9 mouse cellular contexts compared by ENCODE assay signal in the genomic region with DNA sequence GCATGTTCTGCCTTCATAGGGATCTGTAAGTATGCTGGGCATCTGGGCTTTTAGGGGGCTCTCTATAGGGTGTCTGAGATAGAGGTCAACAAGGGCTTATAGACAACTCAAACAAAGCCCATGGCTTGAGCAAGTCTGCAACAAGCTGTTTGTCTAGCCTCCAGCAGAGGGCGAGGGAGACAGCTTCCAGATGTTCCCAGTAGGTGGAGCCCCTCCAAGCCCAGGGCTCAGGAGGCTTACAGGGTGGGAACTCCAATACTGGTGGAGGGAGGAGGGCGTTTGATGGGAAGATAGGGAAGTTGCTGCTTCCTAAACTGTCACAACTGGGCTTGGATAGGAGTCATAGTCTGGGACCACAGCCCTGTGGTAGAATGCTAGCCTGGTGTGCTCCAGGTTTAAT. TPM values are rescaled to one million over a fixed set of nuclear protein-coding genes. Genes with fewer than 3 reads are reported as not detected.
A peak's percentile ranks its signal among the peaks of the same experiment; 100 is the strongest.
DNase-seq lines count a peak whose midpoint lies in the region; ATAC-seq and TF ChIP-seq lines count a peak whose summit lies in the region.
"Had no signal": no experiment of that assay in that cellular context is flagged by ENCODE, and none has a peak within 500 bp of the region (broad histone marks: within the 10 kb centered on the region; RNA-seq: fewer than 3 reads in every experiment).

No protein-coding gene starts in this region.

- ATAC-seq in G1E (ENCODE audit: extremely low read depth, insufficient number of reproducible peaks, low FRiP score, poor library complexity, severe bottlenecking), result 0 out of 2 replicates have a peak, but pooled peaks have one; percentile 41
- peak; percentile 51; the same call in 1 of the 2 replicates for ATAC-seq in heart, embryonic 12.5 days (ENCODE audit: insufficient number of reproducible peaks, low FRiP score)
- ATAC-seq in kidney, embryonic 15.5 days (replicated peaks; ENCODE audit: low FRiP score), result peak; percentile 43
- peak; percentile 68 for ATAC-seq in lung, embryonic 16.5 days (ENCODE audit: low read depth)

- peak; percentile 29; the same call in 1 of the 2 replicates for TF ChIP-seq CTCF in G1E (IDR thresholded peaks at IDR 0.05; ENCODE audit: low read depth, low read length)

- DNase-seq in 3T3-L1 (ENCODE audit: low read depth, low spot score), result peak; percentile 80
- peak; percentile 65 for DNase-seq in G1E (ENCODE audit: low spot score)
- DNase-seq in embryo, embryonic 10.5 days (ENCODE audit: low spot score), result peak; percentile 86
- peak; percentile 57 for DNase-seq in ovary, postnatal 36 days (ENCODE audit: low spot score)
- DNase-seq in urinary bladder, postnatal 4 days (ENCODE audit: low spot score in 2 of 2), result peak; percentile 52 to 79

- H3K27ac ChIP-seq in heart, embryonic 12.5 days (ENCODE audit: poor library complexity, severe bottlenecking), result no peak overlapping the region
- H3K27ac ChIP-seq in kidney, embryonic 15.5 days, result no peak overlapping the region
- no peak overlapping the region for H3K27ac ChIP-seq in lung, embryonic 16.5 days (ENCODE audit: low read length)

- no peak overlapping the region for H3K9ac ChIP-seq in heart, embryonic 12.5 days
- H3K9ac ChIP-seq in kidney, embryonic 15.5 days, result no peak overlapping the region
- no peak overlapping the region for H3K9ac ChIP-seq in lung, embryonic 16.5 days (ENCODE audit: low read length)

- no peak overlapping the region for H3K4me3 ChIP-seq in G1E (ENCODE audit: low read depth, low read length)
- no peak overlapping the region for H3K4me3 ChIP-seq in heart, embryonic 12.5 days
- no peak overlapping the region for H3K4me3 ChIP-seq in kidney, embryonic 15.5 days (replicated peaks)
- H3K4me3 ChIP-seq in lung, embryonic 16.5 days (ENCODE audit: low read length), result no peak overlapping the region
- H3K4me3 ChIP-seq: erythroblast, embryonic 14.5 days had no signal

- no peak overlapping the region for H3K4me2 ChIP-seq in heart, embryonic 12.5 days
- H3K4me2 ChIP-seq in kidney, embryonic 15.5 days, result no peak overlapping the region
- no peak overlapping the region for H3K4me2 ChIP-seq in lung, embryonic 16.5 days (ENCODE audit: low read depth, low read length)

- H3K4me1 ChIP-seq in G1E (ENCODE audit: insufficient read depth, low read depth, low read length), result peaks cover 27% of the 10 kb centered on the region
- no peaks in the 10 kb centered on the region for H3K4me1 ChIP-seq in heart, embryonic 12.5 days (replicated peaks)
- peaks cover 2% of the 10 kb centered on the region; the same call in 1 of the 2 replicates for H3K4me1 ChIP-seq in kidney, embryonic 15.5 days
- H3K4me1 ChIP-seq in lung, embryonic 16.5 days (replicated peaks; ENCODE audit: control insufficient read depth, insufficient read depth, low read length), result no peaks in the 10 kb centered on the region

- no peaks in the 10 kb centered on the region for H3K27me3 ChIP-seq in G1E (ENCODE audit: insufficient read depth, low read length)
- H3K27me3 ChIP-seq in heart, embryonic 12.5 days (replicated peaks), result peaks cover 24% of the 10 kb centered on the region
- H3K27me3 ChIP-seq in kidney, embryonic 15.5 days, result peaks cover 19% of the 10 kb centered on the region
- H3K27me3 ChIP-seq in lung, embryonic 16.5 days (ENCODE audit: control insufficient read depth, insufficient read depth, low read depth, low read length), result peaks cover 6% of the 10 kb centered on the region

- 36% methylated on average over 2 of the region's 2 CpGs for WGBS in heart, embryonic 12.5 days
- 27% methylated on average over 2 of the region's 2 CpGs for WGBS in kidney, embryonic 15.5 days
- 17% methylated on average over 2 of the region's 2 CpGs for WGBS in lung, embryonic 16.5 days

- peaks cover 20% of the 10 kb centered on the region for H3K9me3 ChIP-seq in G1E (replicated peaks)
- H3K9me3 ChIP-seq in heart, embryonic 12.5 days (replicated peaks), result no peaks in the 10 kb centered on the region
- H3K9me3 ChIP-seq in kidney, embryonic 15.5 days (replicated peaks), result no peaks in the 10 kb centered on the region
- no peaks in the 10 kb centered on the region for H3K9me3 ChIP-seq in lung, embryonic 16.5 days (ENCODE audit: control insufficient read depth, low read length)

- H3K36me3 ChIP-seq in G1E (replicated peaks), result peaks cover 74% of the 10 kb centered on the region
- H3K36me3 ChIP-seq in heart, embryonic 12.5 days, result peaks cover 78% of the 10 kb centered on the region
- peaks cover 78% of the 10 kb centered on the region for H3K36me3 ChIP-seq in kidney, embryonic 15.5 days
- peaks cover 63% of the 10 kb centered on the region for H3K36me3 ChIP-seq in lung, embryonic 16.5 days (ENCODE audit: control insufficient read depth, insufficient read depth, low read length)

RNA-seq across cellular contexts. Expression of gene Chd5, which starts 5.5 kb away (rescaled TPM):
- total RNA-seq in G1E (2014; fragmentation: Nextera tagmentation) (not detected in 2 replicates), G1E (2017) (under 0.01 TPM in 2 replicates)
- 0.01 TPM in 2 replicates for polyA plus RNA-seq in G1E (2012)
- polyA plus RNA-seq in heart, embryonic 12.5 days (2016; fragmentation: Nextera tagmentation; extraction: Ambion mirVana), result 0.08 TPM in 1 of 2 replicates, not detected in the other
- polyA plus RNA-seq in kidney, embryonic 15.5 days (2015; fragmentation: Nextera tagmentation; extraction: Ambion mirVana), result 0.13 and 0.32 TPM in 2 replicates
- polyA plus RNA-seq in lung, embryonic 16.5 days (2015; fragmentation: Nextera tagmentation; extraction: Ambion mirVana), result 0.28 and 0.38 TPM in 2 replicates

RNA-seq across cellular contexts. Expression of gene Rpl22, which starts 7.4 kb away (rescaled TPM):
- 543 and 552 TPM in 2 replicates for total RNA-seq in G1E (2014; fragmentation: Nextera tagmentation)
- 1,450 and 1,748 TPM in 2 replicates for total RNA-seq in G1E (2017)
- polyA plus RNA-seq in G1E (2012), result 38.3 and 54.2 TPM in 2 replicates
- polyA plus RNA-seq in heart, embryonic 12.5 days (2016; fragmentation: Nextera tagmentation; extraction: Ambion mirVana), result 278 and 280 TPM in 2 replicates
- polyA plus RNA-seq in kidney, embryonic 15.5 days (2015; fragmentation: Nextera tagmentation; extraction: Ambion mirVana), result 387 and 455 TPM in 2 replicates
- polyA plus RNA-seq in lung, embryonic 16.5 days (2015; fragmentation: Nextera tagmentation; extraction: Ambion mirVana), result 361 and 378 TPM in 2 replicates

RNA-seq across cellular contexts. Expression of gene Rnf207, which starts 14.2 kb away (rescaled TPM):
- not detected in 2 replicates for total RNA-seq in G1E (2014; fragmentation: Nextera tagmentation)
- total RNA-seq in G1E (2017), result 0.11 and 0.52 TPM in 2 replicates
- not detected in 2 replicates for polyA plus RNA-seq in G1E (2012)
- 56.5 and 62.1 TPM in 2 replicates for polyA plus RNA-seq in heart, embryonic 12.5 days (2016; fragmentation: Nextera tagmentation; extraction: Ambion mirVana)
- 1.5 and 2.1 TPM in 2 replicates for polyA plus RNA-seq in kidney, embryonic 15.5 days (2015; fragmentation: Nextera tagmentation; extraction: Ambion mirVana)
- polyA plus RNA-seq in lung, embryonic 16.5 days (2015; fragmentation: Nextera tagmentation; extraction: Ambion mirVana), result 2.5 and 2.7 TPM in 2 replicates

RNA-seq across cellular contexts. Expression of gene Icmt, which starts 35.9 kb away (rescaled TPM):
- total RNA-seq in G1E (2014; fragmentation: Nextera tagmentation) (19.0 and 21.9 TPM in 2 replicates), G1E (2017) (21.5 and 24.6 TPM in 2 replicates)
- 19.0 TPM in 2 replicates for polyA plus RNA-seq in G1E (2012)
- 24.0 and 25.4 TPM in 2 replicates for polyA plus RNA-seq in heart, embryonic 12.5 days (2016; fragmentation: Nextera tagmentation; extraction: Ambion mirVana)
- 22.3 and 28.7 TPM in 2 replicates for polyA plus RNA-seq in kidney, embryonic 15.5 days (2015; fragmentation: Nextera tagmentation; extraction: Ambion mirVana)
- 21.7 and 24.0 TPM in 2 replicates for polyA plus RNA-seq in lung, embryonic 16.5 days (2015; fragmentation: Nextera tagmentation; extraction: Ambion mirVana)

RNA-seq across cellular contexts. Expression of gene Hes3, which starts 41.5 kb away (rescaled TPM):
- total RNA-seq in G1E (2014; fragmentation: Nextera tagmentation) (not detected in 2 replicates), G1E (2017) (not detected in 2 replicates)
- polyA plus RNA-seq in G1E (2012), result not detected in 2 replicates
- polyA plus RNA-seq in heart, embryonic 12.5 days (2016; fragmentation: Nextera tagmentation; extraction: Ambion mirVana), result not detected in 2 replicates
- polyA plus RNA-seq in kidney, embryonic 15.5 days (2015; fragmentation: Nextera tagmentation; extraction: Ambion mirVana), result not detected in 2 replicates
- polyA plus RNA-seq in lung, embryonic 16.5 days (2015; fragmentation: Nextera tagmentation; extraction: Ambion mirVana), result not detected in 2 replicates
- polyA plus RNA-seq: erythroblast, embryonic 14.5 days had no signal

Comparison
In these comparisons a context has a peak if more than half of its experiments do, and no peak if none do; other contexts are left out.
1. RNA of gene Rnf207, which starts 14.2 kb away (polyA plus RNA-seq): 56.5 to 62.1 TPM in heart, embryonic 12.5 days; 2.5 to 2.7 TPM in lung, embryonic 16.5 days, 1.5 to 2.1 TPM in kidney, embryonic 15.5 days and not detected in G1E; every median in the first group is over 10 times any median in the second.
2. Peak in every context shown above with its lines, with median percentiles within 50 percentile points of each other: DNase-seq and ATAC-seq.